Mouse (Mus musculus): ENCODE measurements at regions not wholly inside any gene's neighbourhood (a gene's known extent, or its start where the extent isn't known, plus 50 kb on each side); places are given as distances from the start of the nearest gene placed in this dataset.

- no peak for TF ChIP-seq CTCF (IDR thresholded peaks at IDR 0.05; ENCODE audit: insufficient read depth, low read depth, low read length)
- TF ChIP-seq POLR2A (IDR thresholded peaks at IDR 0.05; ENCODE audit: insufficient read depth, low read depth, low read length), result no peak
These were observed 329.8 kb downstream of the Rnf144b start for GRCm38 (mm10) chr13:47452186-47452760.

All from olfactory bulb, adult 2 months (tissue).